Mouse (Mus musculus) hindbrain, postnatal 0 days (tissue): Measurements from ENCODE around the gene Supt16. TPM values are rescaled to one million over a fixed set of nuclear protein-coding genes. Genes with fewer than 3 reads are reported as not detected.

Source experiments
- ATAC-seq: fragments of 200-750 bp; cut with Nextera tagmentation; 2 replicates; pipeline ENCODE4 v1.8.0; 2017; ENCODE audit warnings: mild to moderate bottlenecking, moderate TSS enrichment, moderate library complexity
- DNase-seq: peaks from one replicate; pipeline ENCODE4 v3.0.0-alpha.2; 2015; ENCODE audit warnings: low spot score
- H3K27ac ChIP-seq: fragments of 300-500 bp; sonication (generic); 2 replicates; pipeline ENCODE4 v1.5.1; 2014; ENCODE audit warnings: mild to moderate bottlenecking
- H3K27me3 ChIP-seq: fragments of 300-500 bp; sonication (generic); 2 replicates; pipeline ENCODE4 v1.6.1; 2014; ENCODE audit warnings: low read length, mixed read lengths; ENCODE audit not compliant: insufficient read depth
- H3K36me3 ChIP-seq: fragments of 300-500 bp; sonication (generic); 2 replicates; pipeline ENCODE4 v1.6.1; 2014; ENCODE audit warnings: low read length, mixed read lengths; ENCODE audit not compliant: insufficient read depth
- H3K4me1 ChIP-seq: fragments of 300-500 bp; sonication (generic); 2 replicates; pipeline ENCODE4 v1.6.1; 2014; ENCODE audit warnings: antibody characterized with exemption, low read length, mixed read lengths; ENCODE audit not compliant: insufficient read depth
- H3K4me2 ChIP-seq: fragments of 300-500 bp; sonication (generic); 2 replicates; pipeline ENCODE4 v1.6.1; 2014; ENCODE audit warnings: low read depth, mild to moderate bottlenecking, low read length, moderate library complexity, mixed read lengths
- H3K4me3 ChIP-seq: fragments of 300-500 bp; sonication (generic); 2 replicates; pipeline ENCODE4 v1.5.1; 2014; ENCODE audit warnings: low read length
- H3K9ac ChIP-seq: fragments of 300-500 bp; sonication (generic); replicated peaks from 2 replicates; pipeline ENCODE4 v1.6.1; 2014; ENCODE audit warnings: mild to moderate bottlenecking, low read length, moderate library complexity, mixed read lengths
- H3K9me3 ChIP-seq: fragments of 300-500 bp; sonication (generic); 2 replicates; pipeline ENCODE4 v1.6.1; 2016; ENCODE audit warnings: low read length, mixed read lengths
- CTCF ChIP-seq: IDR thresholded peaks from 2 replicates; pipeline ENCODE4 v1.5.1; 2016; ENCODE audit warnings: antibody characterized with exemption, control low read depth, low read depth
- WGBS: fragments of 180-500 bp; shearing (Covaris S2); extraction: QIAGEN DNeasy Blood & Tissue Kit; methylation state at CpG from one replicate; pipeline ENCODE4 v1.1.7; 2014; 5-methylcytosine and 5-hydroxymethylcytosine counted together
- polyA plus RNA-seq: library from polyadenylated mRNA; unstranded; fragments of >200 nt; fragmentation: Nextera tagmentation; extraction: Ambion mirVana; gene quantifications from 2 replicates; pipeline ENCODE4 v1.2.1, GENCODE M21; 2015
- total RNA-seq: library from RNA; depleted of rRNA; stranded (reverse); fragments of >200 nt; gene quantifications from 2 replicates; pipeline ENCODE4 v1.2.3, GENCODE M21; 2014; rRNA removed

The Supt16 gene
- total RNA-seq, result 28.2 and 28.4 TPM in 2 replicates
- polyA plus RNA-seq, result 43.5 and 43.8 TPM in 2 replicates

GRCm38 (mm10) chr14:52197156-52197878, at the start of gene Supt16:
Supt16 (minus strand) TSS chr14:52197416.
- H3K27ac ChIP-seq, result peak within 1 kb of the TSS; percentile 98
- peak; percentile 91 for DNase-seq
- no peaks in the 10 kb centered on the region for H3K27me3 ChIP-seq
- H3K4me1 ChIP-seq, result no peaks in the 10 kb centered on the region
- WGBS, result 2% methylated on average over 58 of the region's 59 CpGs
- peak within 1 kb of the TSS; percentile 97 for H3K9ac ChIP-seq
- no peak for TF ChIP-seq CTCF
- H3K4me3 ChIP-seq, result peak within 1 kb of the TSS; percentile 98
- H3K36me3 ChIP-seq, result peaks cover 16% of the 10 kb centered on the region
- H3K9me3 ChIP-seq, result no peaks in the 10 kb centered on the region
- peak within 1 kb of the TSS; percentile 92 for H3K4me2 ChIP-seq
- ATAC-seq, result peak; percentile 98

- WGBS, result 84% methylated on average over 4 of the region's 4 CpGs
- ATAC-seq, result no peak
Measured at GRCm38 (mm10) chr14:52246129-52246528, 48.9 kb upstream of the Supt16 start.

GRCm38 (mm10) chr14:52244690-52245042, 47.5 kb upstream of the Supt16 start:
- H3K4me1 ChIP-seq, result peaks cover 12% of the 10 kb centered on the region; the same call in 1 of the 2 replicates
- 13% methylated on average over 7 of the region's 7 CpGs for WGBS
- TF ChIP-seq CTCF, result no peak
- DNase-seq (no peak), ATAC-seq (peak; percentile 82; the same call in 1 of the 2 replicates)
- H3K27me3 ChIP-seq, result no peaks in the 10 kb centered on the region
- peak overlapping the region; percentile 83 for H3K9ac ChIP-seq
- H3K4me2 ChIP-seq, result peak overlapping the region; percentile 79
- peak overlapping the region; percentile 80 for H3K4me3 ChIP-seq
- no peaks in the 10 kb centered on the region for H3K36me3 ChIP-seq
- peak overlapping the region; percentile 67 for H3K27ac ChIP-seq
- no peaks in the 10 kb centered on the region for H3K9me3 ChIP-seq

More at GRCm38 (mm10) chr14:52246129-52246528, 48.9 kb upstream of the Supt16 start:
- no peak overlapping the region for H3K27ac ChIP-seq
- TF ChIP-seq CTCF, result no peak
- no peak overlapping the region for H3K9ac ChIP-seq
- no peak for DNase-seq
- no peaks in the 10 kb centered on the region for H3K9me3 ChIP-seq
- H3K4me1 ChIP-seq, result peaks cover 12% of the 10 kb centered on the region; the same call in 1 of the 2 replicates
- no peak overlapping the region for H3K4me3 ChIP-seq
- no peaks in the 10 kb centered on the region for H3K36me3 ChIP-seq
- H3K27me3 ChIP-seq, result no peaks in the 10 kb centered on the region
- H3K4me2 ChIP-seq, result no peak overlapping the region

GRCm38 (mm10) chr14:52244041-52244689, 46.9 kb upstream of the Supt16 start:
- Histone ChIP-seq H3K27ac (peak overlapping the region; percentile 67; the same call in 1 of the 2 replicates), H3K4me1 (peaks cover 12% of the 10 kb centered on the region; the same call in 1 of the 2 replicates), H3K9me3 (no peaks in the 10 kb centered on the region), H3K36me3 (no peaks in the 10 kb centered on the region), H3K4me3 (peak overlapping the region; percentile 80), H3K9ac (peak overlapping the region; percentile 83), H3K27me3 (no peaks in the 10 kb centered on the region), H3K4me2 (peak overlapping the region; percentile 79)
- no peak for TF ChIP-seq CTCF
- WGBS, result under 1% methylated on average over 32 of the region's 32 CpGs
- peak; percentile 99 for DNase-seq
- ATAC-seq, result peak; percentile 100

- H3K27me3 ChIP-seq, result no peaks in the 10 kb centered on the region
- H3K4me1 ChIP-seq, result no peaks in the 10 kb centered on the region
- no peak overlapping the region for H3K27ac ChIP-seq
- WGBS, result 100% methylated on average over 1 of the region's 1 CpGs
- H3K9me3 ChIP-seq, result no peaks in the 10 kb centered on the region
- no peak for TF ChIP-seq CTCF
- no peak for DNase-seq
- H3K4me3 ChIP-seq, result no peak overlapping the region
- peaks cover 42% of the 10 kb centered on the region for H3K36me3 ChIP-seq
- no peak for ATAC-seq
- no peak overlapping the region for H3K9ac ChIP-seq
- H3K4me2 ChIP-seq, result no peak overlapping the region
Measured at GRCm38 (mm10) chr14:52236216-52236615, 39.0 kb upstream of the Supt16 start.

- H3K36me3 ChIP-seq, result peaks cover 47% of the 10 kb centered on the region
- H3K9ac ChIP-seq, result no peak overlapping the region
- H3K4me1 ChIP-seq, result no peaks in the 10 kb centered on the region
- no peak for ATAC-seq
- no peak overlapping the region for H3K4me3 ChIP-seq
- no peak for TF ChIP-seq CTCF
- WGBS, result 77% methylated on average over 7 of the region's 7 CpGs
- H3K27ac ChIP-seq, result no peak overlapping the region
- H3K9me3 ChIP-seq, result no peaks in the 10 kb centered on the region
- H3K27me3 ChIP-seq, result no peaks in the 10 kb centered on the region
- no peak overlapping the region for H3K4me2 ChIP-seq
- DNase-seq, result peak; percentile 2
Measured at GRCm38 (mm10) chr14:52235165-52235564, 37.9 kb upstream of the Supt16 start.
